Mouse (Mus musculus): Measurements from ENCODE around the gene Vezt. TPM values are rescaled to one million over a fixed set of nuclear protein-coding genes. Genes with fewer than 3 reads are reported as not detected.

The Vezt gene
- polyA plus RNA-seq, 1 experiment from 2014 or later: 30.0 TPM

DNA sequence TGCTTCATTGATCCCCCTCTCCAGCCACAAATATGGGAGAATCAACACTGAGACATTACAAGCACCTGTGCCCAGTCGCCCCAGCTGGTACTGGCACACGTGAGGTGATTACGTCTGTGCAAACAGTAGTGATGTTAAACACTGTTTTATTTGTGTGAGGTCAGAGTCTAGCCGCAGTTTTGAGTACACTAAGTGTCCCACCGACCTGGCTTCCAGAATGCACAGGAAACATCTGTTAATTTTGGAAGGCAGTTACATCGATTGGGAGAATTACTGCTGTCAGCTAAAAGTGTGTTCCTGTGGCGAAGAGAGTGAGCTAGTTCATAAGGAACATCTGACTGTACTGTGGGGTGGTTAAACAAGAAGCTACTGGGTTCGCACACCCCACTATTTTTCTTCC, 24.6 kb upstream of the Vezt start:
- H3K4me2 ChIP-seq: no peak overlapping the region
- 0 out of 2 replicates have a peak, but pooled peaks have one; percentile 41 for ATAC-seq (ENCODE audit: insufficient number of reproducible peaks, insufficient read depth, low FRiP score, low TSS enrichment, low read depth)
- H3K36me3 ChIP-seq: no peaks in the 10 kb centered on the region
- H3K4me1 ChIP-seq (replicated peaks): peaks cover 42% of the 10 kb centered on the region
- no peaks in the 10 kb centered on the region for H3K27me3 ChIP-seq
- no peak overlapping the region for H3K27ac ChIP-seq
- no peaks in the 10 kb centered on the region for H3K9me3 ChIP-seq
- no peak overlapping the region for H3K9ac ChIP-seq (replicated peaks)
- no peak overlapping the region for H3K4me3 ChIP-seq (replicated peaks)
- WGBS: 49% methylated on average over 8 of the region's 8 CpGs

DNA sequence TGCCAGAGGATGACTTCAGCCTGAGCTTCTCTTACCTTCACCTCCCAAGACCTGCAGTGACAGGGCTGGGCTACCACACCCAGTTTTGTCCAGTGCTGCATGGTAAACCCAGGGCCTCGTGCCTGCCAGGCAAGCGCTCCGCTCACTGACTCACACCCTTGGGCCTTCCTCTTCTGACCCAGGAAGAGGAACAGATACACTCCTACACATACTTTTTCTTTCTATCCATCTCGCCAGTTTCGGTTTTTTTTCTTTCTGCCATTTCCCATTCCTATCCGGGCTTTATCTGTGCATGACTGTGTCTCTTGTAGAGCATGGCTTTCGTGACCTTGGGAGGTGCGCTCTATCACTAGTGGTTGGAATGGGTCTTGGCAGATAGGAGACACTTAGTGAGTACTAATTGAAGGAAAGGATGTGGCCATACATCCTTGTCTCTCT, 24.0 kb upstream of the Vezt start:
- ATAC-seq (ENCODE audit: insufficient number of reproducible peaks, insufficient read depth, low FRiP score, low TSS enrichment, low read depth): 0 out of 2 replicates have a peak, but pooled peaks have one; percentile 26

DNA sequence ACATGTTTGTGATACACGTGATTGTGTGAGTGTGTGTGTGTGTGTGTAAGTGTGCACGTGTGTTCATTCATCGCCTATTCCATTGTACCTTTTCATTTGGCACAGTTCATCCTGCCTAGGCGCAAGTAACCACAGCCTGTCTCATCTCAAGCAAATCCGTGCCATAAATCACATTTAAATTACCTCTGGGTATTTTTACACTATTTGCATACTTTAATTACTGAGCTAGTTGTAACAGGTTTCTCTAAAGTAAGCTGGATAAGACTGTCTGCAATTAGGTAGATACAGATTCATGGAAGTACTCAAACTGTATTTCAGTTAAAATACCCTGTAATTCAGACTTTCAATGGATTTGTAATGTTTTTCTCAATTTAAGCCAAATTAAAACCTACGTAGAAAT, 20.9 kb upstream of the Vezt start:
- 74% methylated on average over 6 of the region's 6 CpGs for WGBS
- Histone ChIP-seq H3K27me3 (no peaks in the 10 kb centered on the region), H3K4me3 (replicated peaks) (no peak overlapping the region), H3K9me3 (no peaks in the 10 kb centered on the region), H3K9ac (replicated peaks) (no peak overlapping the region), H3K4me2 (no peak overlapping the region), H3K4me1 (replicated peaks) (peaks cover 27% of the 10 kb centered on the region), H3K27ac (peak overlapping the region; percentile 64; the same call in 1 of the 2 replicates), H3K36me3 (0 out of 2 replicates have a peak, but pooled peaks cover 3% of the 10 kb centered on the region)
- ATAC-seq (ENCODE audit: insufficient number of reproducible peaks, insufficient read depth, low FRiP score, low TSS enrichment, low read depth): no peak

More for the DNA sequence above, 24.0 kb upstream of the Vezt start:
- Histone ChIP-seq H3K27ac (no peak overlapping the region), H3K9ac (replicated peaks) (no peak overlapping the region), H3K9me3 (no peaks in the 10 kb centered on the region), H3K27me3 (no peaks in the 10 kb centered on the region), H3K4me3 (replicated peaks) (no peak overlapping the region), H3K4me1 (replicated peaks) (peaks cover 37% of the 10 kb centered on the region), H3K36me3 (no peaks in the 10 kb centered on the region), H3K4me2 (no peak overlapping the region)
- WGBS: 94% methylated on average over 8 of the region's 8 CpGs

DNA sequence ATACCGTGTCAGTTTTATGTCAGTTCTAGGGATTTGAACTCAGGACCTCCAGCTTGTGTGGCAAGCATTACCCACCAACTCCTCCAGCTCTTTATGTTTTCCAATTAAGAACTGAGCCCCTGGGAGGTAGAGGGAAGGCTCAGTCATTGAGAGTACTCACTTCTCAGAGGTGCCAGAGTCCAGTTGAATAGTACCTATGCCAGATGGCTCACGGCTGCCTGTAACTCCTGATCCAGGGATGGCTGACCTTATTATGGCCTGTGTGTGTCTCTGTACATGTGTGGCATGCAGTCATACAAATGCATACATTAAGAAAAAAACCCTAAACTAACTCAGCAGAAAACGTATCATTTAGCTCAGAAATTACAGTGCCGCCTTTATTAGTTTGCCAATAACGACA, 15.1 kb upstream of the Vezt start:
- Histone ChIP-seq H3K4me3 (replicated peaks) (no peak overlapping the region), H3K36me3 (peaks cover 9% of the 10 kb centered on the region), H3K27ac (no peak overlapping the region), H3K4me2 (no peak overlapping the region), H3K4me1 (replicated peaks) (peaks cover 12% of the 10 kb centered on the region), H3K9me3 (no peaks in the 10 kb centered on the region), H3K27me3 (no peaks in the 10 kb centered on the region), H3K9ac (replicated peaks) (no peak overlapping the region)
- WGBS: 86% methylated on average over 5 of the region's 5 CpGs
- no peak for ATAC-seq (ENCODE audit: insufficient number of reproducible peaks, insufficient read depth, low FRiP score, low TSS enrichment, low read depth)

DNA sequence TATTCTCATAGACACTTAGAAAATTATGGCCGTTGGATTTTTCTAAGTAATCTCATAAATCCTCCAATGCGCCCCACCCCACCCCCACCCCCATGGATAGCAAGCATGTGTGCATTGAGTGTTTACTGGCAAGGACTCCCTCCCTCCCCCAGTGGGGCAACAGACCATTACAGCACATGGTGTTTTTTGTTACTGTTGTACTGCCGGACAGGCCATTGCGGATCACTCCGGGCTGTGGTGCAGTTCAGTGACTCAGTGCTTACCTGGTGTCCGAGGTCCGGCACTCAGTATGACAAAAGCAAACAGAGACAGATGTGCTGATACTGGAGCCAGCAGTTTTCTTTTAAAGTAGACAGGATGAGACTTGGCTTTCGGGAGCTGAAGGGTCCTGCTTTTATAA, 13.5 kb upstream of the Vezt start:
- Histone ChIP-seq H3K4me1 (replicated peaks) (peaks cover 12% of the 10 kb centered on the region), H3K27me3 (no peaks in the 10 kb centered on the region), H3K4me3 (replicated peaks) (no peak overlapping the region), H3K9me3 (no peaks in the 10 kb centered on the region), H3K9ac (replicated peaks) (no peak overlapping the region), H3K27ac (0 out of 2 replicates have a peak overlapping the region, but pooled peaks have one; percentile 23), H3K4me2 (no peak overlapping the region), H3K36me3 (peaks cover 22% of the 10 kb centered on the region)
- no peak for ATAC-seq (ENCODE audit: insufficient number of reproducible peaks, insufficient read depth, low FRiP score, low TSS enrichment, low read depth)
- WGBS: 67% methylated on average over 8 of the region's 8 CpGs

DNA sequence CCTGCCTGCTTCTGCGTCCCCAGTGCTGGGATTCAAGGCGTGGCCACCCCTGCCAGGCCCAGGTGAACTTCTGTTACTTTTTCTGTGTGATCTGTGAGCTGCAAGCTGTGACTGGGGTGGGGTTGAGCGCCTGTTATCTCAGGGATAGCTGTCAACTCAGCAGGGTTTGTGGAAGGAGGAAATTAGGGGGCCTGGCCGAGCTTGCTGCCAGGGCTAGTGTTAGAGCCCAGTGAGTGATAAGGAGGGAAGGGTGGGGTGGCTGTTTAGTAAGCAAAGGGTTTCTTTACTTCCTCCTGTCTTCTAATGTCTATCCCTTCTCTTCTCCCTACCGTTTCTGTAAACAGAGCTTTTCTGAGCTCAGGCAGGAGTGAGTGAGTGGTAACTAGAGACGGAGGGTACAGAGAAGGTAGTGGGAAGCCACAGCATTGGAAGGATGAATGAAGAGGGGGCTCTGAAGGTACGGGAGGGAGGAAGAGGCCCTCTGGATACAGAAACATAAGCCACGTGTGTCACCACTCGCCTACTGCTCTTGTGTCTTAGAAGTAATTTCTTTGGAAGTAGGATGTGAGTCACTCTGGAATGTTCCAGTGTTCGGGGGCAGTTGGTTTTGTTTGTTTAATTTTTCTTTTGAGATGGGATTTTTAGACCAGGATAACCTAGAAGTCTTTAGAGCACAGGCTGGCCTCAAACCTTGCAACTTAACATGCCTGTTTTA, 12.4 kb upstream of the Vezt start:
- H3K9ac ChIP-seq (replicated peaks): 0 out of 2 replicates have a peak overlapping the region, but pooled peaks have one; percentile 8
- H3K4me1 ChIP-seq (replicated peaks): peaks cover 12% of the 10 kb centered on the region
- peaks cover 32% of the 10 kb centered on the region for H3K36me3 ChIP-seq
- no peaks in the 10 kb centered on the region for H3K27me3 ChIP-seq
- no peaks in the 10 kb centered on the region for H3K9me3 ChIP-seq
- no peak overlapping the region for H3K4me3 ChIP-seq (replicated peaks)
- no peak for ATAC-seq (ENCODE audit: insufficient number of reproducible peaks, insufficient read depth, low FRiP score, low TSS enrichment, low read depth)
- no peak overlapping the region for H3K4me2 ChIP-seq
- peak overlapping the region; percentile 35; the same call in 1 of the 2 replicates for H3K27ac ChIP-seq
- 51% methylated on average over 10 of the region's 10 CpGs for WGBS

DNA sequence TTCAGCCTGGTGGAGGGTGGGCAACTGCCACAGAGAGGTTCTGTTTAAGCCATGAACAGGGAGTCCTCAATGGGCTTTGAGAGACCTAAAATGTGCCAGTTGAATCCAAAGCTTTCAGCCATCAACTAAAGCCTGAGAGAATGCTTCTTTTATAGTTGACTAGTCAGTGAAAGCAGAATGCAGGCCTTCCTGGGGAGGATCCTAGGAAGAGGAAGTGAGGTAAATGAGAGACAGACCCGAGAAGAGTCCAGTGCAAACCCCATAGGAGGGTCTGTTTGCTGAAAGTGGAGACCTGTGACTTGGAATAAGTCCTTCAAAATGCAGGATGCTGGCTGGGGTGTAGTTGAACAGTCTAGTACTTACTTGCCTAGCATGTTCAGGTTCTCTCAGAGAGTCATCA, 11.4 kb upstream of the Vezt start:
- WGBS: 61% methylated on average over 1 of the region's 1 CpGs
- Histone ChIP-seq H3K4me3 (replicated peaks) (no peak overlapping the region), H3K9ac (replicated peaks) (no peak overlapping the region), H3K27ac (no peak overlapping the region), H3K4me1 (replicated peaks) (peaks cover 12% of the 10 kb centered on the region), H3K27me3 (no peaks in the 10 kb centered on the region), H3K9me3 (no peaks in the 10 kb centered on the region), H3K4me2 (no peak overlapping the region), H3K36me3 (peaks cover 32% of the 10 kb centered on the region)
- no peak for ATAC-seq (ENCODE audit: insufficient number of reproducible peaks, insufficient read depth, low FRiP score, low TSS enrichment, low read depth)

DNA sequence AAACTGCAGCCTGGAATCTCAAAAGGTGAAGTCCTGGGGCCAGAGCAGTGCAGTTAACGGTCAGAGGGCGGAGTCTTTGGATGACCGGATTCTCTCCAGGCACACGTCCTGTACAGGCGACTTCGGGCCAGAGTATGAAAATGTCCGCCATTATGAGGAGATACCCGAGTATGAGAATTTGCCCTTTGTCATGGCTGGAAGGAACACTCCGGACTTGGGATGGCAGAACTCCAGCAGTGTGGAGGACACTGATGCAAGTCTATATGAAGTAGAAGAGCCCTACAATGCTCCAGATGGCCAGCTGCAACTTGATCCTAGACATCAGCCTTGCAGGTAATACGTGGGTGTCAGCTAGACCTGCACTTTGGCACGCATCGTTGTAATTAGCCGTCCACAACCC, 9.7 kb upstream of the Vezt start:
- no peak for ATAC-seq (ENCODE audit: insufficient number of reproducible peaks, insufficient read depth, low FRiP score, low TSS enrichment, low read depth)
- H3K4me3 ChIP-seq (replicated peaks): no peak overlapping the region
- peaks cover 32% of the 10 kb centered on the region for H3K36me3 ChIP-seq
- no peak overlapping the region for H3K27ac ChIP-seq
- no peaks in the 10 kb centered on the region for H3K9me3 ChIP-seq
- no peak overlapping the region for H3K4me2 ChIP-seq
- no peaks in the 10 kb centered on the region for H3K27me3 ChIP-seq
- 94% methylated on average over 13 of the region's 13 CpGs for WGBS
- no peak overlapping the region for H3K9ac ChIP-seq (replicated peaks)
- peaks cover 12% of the 10 kb centered on the region for H3K4me1 ChIP-seq (replicated peaks)

DNA sequence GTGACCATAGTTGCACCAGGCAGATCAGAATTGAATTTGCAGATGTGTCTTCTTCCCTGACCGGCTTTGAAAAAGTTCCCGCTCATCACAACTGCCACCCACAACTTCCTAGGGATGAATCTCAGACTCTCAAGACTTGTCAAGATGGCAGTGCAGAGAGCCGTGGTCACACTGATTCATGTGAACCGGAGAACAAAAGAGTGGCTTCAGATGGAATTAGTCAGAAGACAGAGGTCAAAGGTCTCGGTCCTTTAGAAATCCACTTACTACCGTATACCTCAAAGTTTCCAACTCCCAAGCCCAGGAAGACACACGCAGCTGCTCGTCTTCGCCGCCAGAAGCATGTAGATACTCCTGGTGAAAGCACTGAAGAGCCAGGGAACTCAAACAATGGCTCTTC, 8.3 kb upstream of the Vezt start:
- Histone ChIP-seq H3K27ac (no peak overlapping the region), H3K36me3 (peaks cover 32% of the 10 kb centered on the region), H3K27me3 (no peaks in the 10 kb centered on the region), H3K9ac (replicated peaks) (no peak overlapping the region), H3K4me1 (replicated peaks) (peaks cover 8% of the 10 kb centered on the region), H3K4me2 (no peak overlapping the region), H3K9me3 (no peaks in the 10 kb centered on the region), H3K4me3 (replicated peaks) (no peak overlapping the region)
- no peak for ATAC-seq (ENCODE audit: insufficient number of reproducible peaks, insufficient read depth, low FRiP score, low TSS enrichment, low read depth)
- 84% methylated on average over 10 of the region's 10 CpGs for WGBS

DNA sequence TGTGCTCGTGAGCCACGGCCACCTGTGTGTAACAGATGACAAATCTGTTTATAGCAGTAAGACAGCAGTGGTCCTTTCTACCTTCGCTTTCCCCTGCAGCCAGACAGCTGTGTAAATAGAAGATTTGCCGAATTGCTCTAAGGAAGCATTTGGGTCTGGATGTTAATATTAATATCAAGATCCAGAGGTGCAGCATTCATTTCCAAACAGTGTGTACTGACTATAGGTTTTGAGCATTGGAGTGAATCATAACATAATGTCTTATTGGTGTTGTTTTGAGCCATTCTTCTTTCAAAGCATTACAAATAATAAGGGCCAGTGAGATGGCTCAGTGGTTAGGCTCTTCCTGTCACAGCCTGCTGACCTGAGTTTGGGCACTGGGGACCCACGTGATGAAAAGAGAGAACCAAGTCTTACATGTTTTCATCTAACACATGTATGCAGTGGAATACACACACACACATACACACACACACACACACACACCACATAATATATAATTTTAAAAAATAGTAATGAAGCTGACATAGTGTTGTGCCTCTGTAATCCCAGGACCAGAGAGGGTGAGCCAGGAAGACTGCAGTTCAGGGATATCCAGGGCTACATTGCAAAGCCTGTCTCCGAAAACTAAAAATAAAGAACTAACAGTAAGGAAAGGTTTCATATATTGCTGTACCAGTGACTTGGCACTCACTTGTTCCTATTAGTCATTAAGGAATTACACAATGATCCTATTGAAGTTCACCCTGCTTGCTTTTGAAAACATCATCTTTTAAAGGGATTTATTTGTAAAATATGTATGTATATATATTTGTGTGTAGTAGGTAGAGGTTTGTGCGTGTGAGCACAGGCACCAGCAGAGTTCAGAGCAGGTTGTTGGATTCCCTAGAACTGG, 3.0 kb upstream of the Vezt start:
- Histone ChIP-seq H3K4me2 (no peak overlapping the region), H3K9me3 (no peaks in the 10 kb centered on the region), H3K4me3 (replicated peaks) (no peak overlapping the region), H3K36me3 (peaks cover 5% of the 10 kb centered on the region), H3K4me1 (replicated peaks) (peaks cover 20% of the 10 kb centered on the region), H3K27me3 (no peaks in the 10 kb centered on the region), H3K9ac (replicated peaks) (no peak overlapping the region), H3K27ac (no peak overlapping the region)
- WGBS: 70% methylated on average over 7 of the region's 7 CpGs
- no peak for ATAC-seq (ENCODE audit: insufficient number of reproducible peaks, insufficient read depth, low FRiP score, low TSS enrichment, low read depth)

DNA sequence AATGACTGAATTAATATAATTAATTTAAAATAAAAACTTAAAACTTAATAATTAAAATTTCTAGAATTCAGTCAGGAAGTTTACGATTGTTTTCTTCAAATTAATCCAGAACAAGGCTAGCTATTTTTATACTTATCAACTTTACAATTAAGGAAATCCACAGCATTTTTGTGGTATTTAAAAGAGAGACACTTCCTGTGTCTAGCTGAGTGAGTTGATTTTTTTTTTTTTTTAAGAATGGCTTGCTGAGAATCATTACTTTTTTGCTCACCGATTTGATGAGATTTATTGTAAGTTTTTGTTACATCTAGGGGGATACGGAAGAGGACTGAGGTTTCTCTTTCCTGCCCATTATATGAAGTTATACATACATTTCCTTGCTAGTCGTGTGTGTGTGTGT, 2.0 kb upstream of the Vezt start:
- H3K9me3 ChIP-seq: no peaks in the 10 kb centered on the region
- H3K27me3 ChIP-seq: no peaks in the 10 kb centered on the region
- peaks cover 20% of the 10 kb centered on the region for H3K4me1 ChIP-seq (replicated peaks)
- no peaks in the 10 kb centered on the region for H3K36me3 ChIP-seq
- 78% methylated on average over 4 of the region's 4 CpGs for WGBS
- H3K9ac ChIP-seq (replicated peaks): no peak overlapping the region
- H3K4me2 ChIP-seq: no peak overlapping the region
- no peak for ATAC-seq (ENCODE audit: insufficient number of reproducible peaks, insufficient read depth, low FRiP score, low TSS enrichment, low read depth)
- H3K27ac ChIP-seq: no peak overlapping the region
- H3K4me3 ChIP-seq (replicated peaks): no peak overlapping the region

Data from limb, embryonic 12.5 days (tissue).